Mouse (Mus musculus) c-Kit-negative CD71-positive TER-119-positive erythroid progenitor cells, embryonic 14.5 days (primary cell): ENCODE data around the gene Pcna.
"Not testable (repeated sequence)": the region's sequence is repeated elsewhere in the genome, so short reads cannot be mapped to it uniquely, and the experiment has no call there.

Experiments
- DNase-seq: peaks from one replicate; pipeline ENCODE4 v3.0.0-alpha.2; 2013; ENCODE audit warnings: low read depth, low spot score

Gene Pcna

GRCm38 (mm10) chr2:132276249-132276648 is 23.1 kb upstream of the Pcna start:
- no peak for DNase-seq

- no peak for DNase-seq
Measured at GRCm38 (mm10) chr2:132275527-132275926, 22.4 kb upstream of the Pcna start.

- no peak for DNase-seq
Measured at GRCm38 (mm10) chr2:132272694-132273389, 19.7 kb upstream of the Pcna start.

- DNase-seq, result no peak
Measured at GRCm38 (mm10) chr2:132270331-132270951, 17.3 kb upstream of the Pcna start.

- DNase-seq, result peak; percentile 61
Measured at GRCm38 (mm10) chr2:132269217-132269616, 16.1 kb upstream of the Pcna start.

- DNase-seq, result no peak
Measured at GRCm38 (mm10) chr2:132266086-132266485, 13.0 kb upstream of the Pcna start.

GRCm38 (mm10) chr2:132265196-132265595 is 12.1 kb upstream of the Pcna start:
- no peak for DNase-seq

- no peak for DNase-seq
Measured at GRCm38 (mm10) chr2:132264266-132264710, 11.2 kb upstream of the Pcna start.

GRCm38 (mm10) chr2:132263421-132264265 is 10.5 kb upstream of the Pcna start:
- no peak for DNase-seq

GRCm38 (mm10) chr2:132262879-132263398 is 9.8 kb upstream of the Pcna start, which contains the start of gene Cds2:
Gene Cds2 (plus strand): TSS chr2:132263148.
- peak; percentile 98 for DNase-seq

GRCm38 (mm10) chr2:132262175-132262574 is 9.1 kb upstream of the Pcna start:
- DNase-seq, result no peak

- no peak for DNase-seq
Measured at GRCm38 (mm10) chr2:132260601-132261000, 7.5 kb upstream of the Pcna start.

- DNase-seq, result no peak
Measured at GRCm38 (mm10) chr2:132257350-132258068, 4.4 kb upstream of the Pcna start.

- no peak for DNase-seq
Measured at GRCm38 (mm10) chr2:132253603-132254002, 489 bp upstream of the Pcna start.

GRCm38 (mm10) chr2:132251911-132252310 is 1.2 kb downstream of the Pcna start:
- no peak for DNase-seq

- DNase-seq, result peak; percentile 87
Measured at GRCm38 (mm10) chr2:132247539-132248313, 5.4 kb downstream of the Pcna start, which contains the start of gene Tmem230. Gene Tmem230 (minus strand): TSS chr2:132247807.

GRCm38 (mm10) chr2:132243370-132243769 is 9.7 kb downstream of the Pcna start:
- no peak for DNase-seq

- DNase-seq, result not testable (repeated sequence)
Measured at GRCm38 (mm10) chr2:132240457-132240856, 12.7 kb downstream of the Pcna start.

GRCm38 (mm10) chr2:132239434-132239833 is 13.7 kb downstream of the Pcna start:
- not testable (repeated sequence) for DNase-seq

GRCm38 (mm10) chr2:132235975-132236374 is 17.1 kb downstream of the Pcna start:
- no peak for DNase-seq
